Mouse (Mus musculus): ENCODE measurements at regions not wholly inside any gene's neighbourhood (a gene's known extent, or its start where the extent isn't known, plus 50 kb on each side); places are given as distances from the start of the nearest gene placed in this dataset.

DNA sequence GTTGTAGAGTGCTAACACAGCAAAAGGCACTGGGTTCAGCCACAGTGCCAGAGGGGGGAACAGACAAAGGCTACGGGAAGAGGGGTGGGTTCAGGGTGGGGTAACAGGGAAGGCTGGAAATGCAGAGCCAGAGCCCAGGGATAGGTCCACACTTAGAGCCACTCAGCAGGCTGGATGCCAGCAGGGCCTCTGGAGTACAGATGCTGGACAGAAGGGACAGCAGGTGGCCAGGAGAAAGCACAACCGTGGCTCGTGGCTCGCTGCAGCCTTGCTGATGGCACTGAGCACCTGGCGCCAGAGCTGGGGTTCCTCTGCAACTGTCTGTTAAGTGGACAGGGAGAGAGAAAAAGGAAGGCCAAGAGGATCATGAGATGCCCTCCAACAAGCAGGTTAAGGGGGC, 174.2 kb downstream of the Mroh4 start:
- no peak for DNase-seq (ENCODE audit: low spot score in 2 of 2)

DNA sequence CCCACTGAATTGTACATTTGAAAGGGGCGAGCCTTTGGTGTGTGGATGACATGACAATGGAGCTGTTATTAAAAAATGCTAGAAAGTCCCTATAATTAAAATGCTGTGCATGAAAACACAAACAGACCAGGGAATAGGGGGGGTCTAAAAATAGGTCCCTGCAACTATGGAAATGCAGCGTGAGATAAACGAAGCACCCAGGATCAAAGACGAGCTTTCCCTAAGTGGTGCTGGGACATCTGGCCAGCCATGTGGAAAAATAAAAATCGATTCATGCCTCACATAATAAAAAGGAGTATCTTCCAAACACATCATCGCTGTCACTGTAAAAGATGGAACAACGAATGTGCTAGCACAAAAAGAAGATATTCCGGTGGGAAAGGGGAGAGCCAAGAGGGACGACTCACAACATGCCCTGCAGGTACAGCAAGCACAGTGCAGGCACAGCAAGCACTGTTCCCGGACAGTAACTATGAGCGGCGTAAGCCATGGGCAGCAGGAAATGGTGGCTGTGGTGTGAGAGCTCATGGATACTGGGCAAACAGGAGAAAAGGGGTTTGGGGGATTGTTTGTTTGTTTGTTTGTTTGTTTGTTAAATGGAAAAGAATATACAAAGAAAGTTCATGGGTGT, 176.7 kb downstream of the Mroh4 start:
- DNase-seq (ENCODE audit: low spot score in 2 of 2) = peak in 1 of 2 experiments; percentile 59

DNA sequence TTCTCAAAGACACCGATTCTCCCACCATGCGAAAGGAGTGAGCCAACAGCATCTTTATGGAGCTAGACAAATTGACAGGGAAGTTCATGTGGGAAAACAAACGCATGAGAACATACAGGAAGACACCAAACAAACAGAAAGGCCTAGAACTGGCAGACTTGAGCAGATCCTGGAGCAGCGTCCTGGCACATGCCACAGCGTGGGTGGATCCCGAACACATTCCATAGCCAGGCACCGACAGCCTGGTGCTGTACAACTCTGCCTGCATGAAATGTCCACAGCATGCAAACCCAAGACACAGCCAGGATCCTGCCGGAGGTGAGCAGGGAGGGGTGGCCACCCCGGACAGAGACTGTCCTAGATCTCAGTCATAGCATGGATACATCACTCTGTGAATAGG, 177.2 kb downstream of the Mroh4 start:
- DNase-seq (ENCODE audit: low spot score in 2 of 2) = peak; percentile 66 to 74

DNA sequence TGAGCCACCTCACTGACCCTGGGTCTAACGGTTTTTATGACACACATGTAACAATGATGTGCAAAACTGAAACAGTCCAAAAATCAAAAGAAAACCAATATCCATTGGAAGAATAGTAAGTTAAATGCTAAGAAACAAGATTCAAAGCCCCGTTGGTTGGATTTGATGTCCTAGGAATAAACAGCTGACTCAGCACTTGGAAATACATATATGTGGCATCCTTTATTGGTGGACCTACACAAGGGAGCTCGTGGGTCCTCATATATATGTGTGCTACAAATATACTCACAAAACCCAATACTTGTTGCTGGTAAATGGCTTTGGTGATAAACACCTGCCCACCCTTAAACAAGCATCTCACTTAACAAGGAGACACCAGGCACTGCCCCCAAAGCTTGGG, 178.2 kb downstream of the Mroh4 start:
- no peak for DNase-seq (ENCODE audit: low spot score in 2 of 2)

DNA sequence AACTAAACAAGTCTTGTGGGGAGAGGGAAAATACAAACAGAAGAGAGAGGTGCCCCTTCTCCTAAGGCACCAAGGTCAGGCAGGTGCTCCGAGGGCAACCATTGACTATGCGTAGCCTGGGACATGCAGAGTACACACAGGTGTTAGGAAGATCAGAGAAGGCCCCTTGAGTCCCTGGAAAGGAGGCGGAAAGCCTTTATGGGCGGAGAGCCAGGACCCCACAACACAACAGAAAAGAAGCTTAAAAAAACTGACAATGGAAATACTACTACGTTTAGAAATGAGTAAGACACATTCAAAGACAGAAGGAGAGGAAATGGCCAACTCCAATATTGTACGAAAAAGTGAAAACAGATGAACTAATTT, 179.5 kb downstream of the Mroh4 start:
- no peak for DNase-seq (ENCODE audit: low spot score in 2 of 2)

DNA sequence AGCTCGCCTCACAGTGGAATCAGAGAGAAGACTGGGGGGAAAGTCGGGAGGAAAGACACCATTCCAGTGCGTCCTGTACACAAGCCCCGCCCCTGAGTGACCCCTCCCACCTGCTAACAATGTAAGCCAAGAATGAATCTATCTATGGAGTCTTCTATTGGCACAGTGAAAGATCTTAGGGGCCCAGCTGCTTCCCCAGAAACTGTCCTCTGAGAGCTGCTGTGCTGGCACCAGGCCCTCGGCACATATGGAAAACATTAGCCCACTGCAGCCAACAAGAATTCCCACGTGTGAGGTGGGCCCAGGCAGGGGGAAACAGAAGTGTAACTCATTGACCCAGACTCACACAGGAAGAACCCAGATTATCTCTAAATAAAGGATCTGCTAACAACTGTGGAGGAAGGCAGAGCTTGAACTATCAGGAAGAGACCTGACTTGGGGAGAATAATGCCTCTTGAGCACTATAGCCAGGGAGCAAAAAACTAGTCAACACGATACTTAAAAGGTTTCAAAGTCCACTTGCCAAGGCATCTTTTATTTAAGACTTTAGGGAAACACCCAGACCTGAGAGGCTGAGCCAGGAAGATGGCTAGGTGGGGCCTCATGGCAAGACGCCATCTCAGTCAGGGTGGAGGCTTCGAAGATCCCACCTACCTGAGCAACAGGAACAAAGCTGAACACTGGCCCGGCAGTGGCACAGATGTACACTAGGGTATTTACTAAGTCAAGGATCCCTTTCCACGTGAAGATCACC, 180.1 kb downstream of the Mroh4 start:
- no peak for DNase-seq (ENCODE audit: low spot score in 2 of 2)

DNA sequence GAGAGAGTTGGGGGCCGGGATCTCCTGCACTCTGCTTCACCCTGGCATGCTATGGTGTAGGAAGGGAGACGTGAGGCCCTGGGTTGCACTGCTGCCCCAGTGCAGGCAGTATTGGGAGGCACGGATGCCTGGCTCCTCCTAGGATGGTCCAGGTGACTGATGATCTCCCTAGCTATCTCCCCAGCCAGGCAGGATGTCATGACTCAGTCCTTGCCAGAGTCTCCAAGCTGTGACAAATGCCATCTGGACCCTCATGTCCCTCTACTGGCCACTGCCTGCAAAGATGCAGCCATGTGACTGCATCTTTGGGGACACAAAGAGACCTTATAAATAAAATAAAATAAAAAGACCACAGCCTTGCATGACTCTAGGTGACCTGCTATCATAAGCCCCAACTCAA, 181.6 kb downstream of the Mroh4 start:
- no peak for DNase-seq (ENCODE audit: low spot score in 2 of 2)

DNA sequence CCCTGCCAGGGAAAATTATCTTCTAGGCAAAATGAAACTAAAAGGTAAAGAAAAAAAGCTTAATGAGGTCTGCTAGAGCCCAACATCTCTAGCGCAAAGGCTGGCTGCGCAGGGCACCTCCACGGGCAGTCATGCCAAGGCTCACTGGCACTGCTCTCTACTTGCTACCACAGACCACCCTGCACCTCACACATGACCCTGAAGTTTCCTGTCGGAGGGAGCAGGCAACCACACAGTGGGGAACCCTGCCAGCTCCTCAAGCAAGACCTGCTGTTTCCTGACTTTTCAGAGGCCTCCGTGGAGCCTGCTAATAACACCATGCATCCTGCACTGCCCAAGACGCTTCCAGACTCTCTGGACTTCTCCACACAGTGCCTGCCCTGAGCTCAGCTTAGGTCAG, 182.3 kb downstream of the Mroh4 start:
- no peak for DNase-seq (ENCODE audit: low spot score in 2 of 2)

DNA sequence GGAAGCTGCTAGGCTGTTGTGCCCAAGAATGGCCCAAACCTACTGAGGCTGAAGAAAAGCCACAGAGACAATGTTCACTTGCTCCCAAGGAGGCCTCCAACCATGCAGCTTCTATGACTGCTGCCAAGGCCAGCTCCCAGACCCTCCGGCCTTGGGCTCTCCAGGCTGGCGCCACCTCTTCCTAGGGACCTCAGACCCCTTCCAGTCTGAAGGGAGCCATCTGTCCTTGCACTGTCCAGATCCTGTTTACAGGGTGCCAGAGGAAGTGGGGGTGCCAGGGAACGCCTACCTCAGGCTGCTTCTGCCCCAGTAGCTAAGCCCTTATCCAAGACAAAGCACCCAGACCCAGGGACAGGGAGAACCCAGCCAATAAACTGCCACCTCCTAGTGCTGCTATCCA, 183.7 kb downstream of the Mroh4 start:
- no peak for DNase-seq (ENCODE audit: low spot score in 2 of 2)

DNA sequence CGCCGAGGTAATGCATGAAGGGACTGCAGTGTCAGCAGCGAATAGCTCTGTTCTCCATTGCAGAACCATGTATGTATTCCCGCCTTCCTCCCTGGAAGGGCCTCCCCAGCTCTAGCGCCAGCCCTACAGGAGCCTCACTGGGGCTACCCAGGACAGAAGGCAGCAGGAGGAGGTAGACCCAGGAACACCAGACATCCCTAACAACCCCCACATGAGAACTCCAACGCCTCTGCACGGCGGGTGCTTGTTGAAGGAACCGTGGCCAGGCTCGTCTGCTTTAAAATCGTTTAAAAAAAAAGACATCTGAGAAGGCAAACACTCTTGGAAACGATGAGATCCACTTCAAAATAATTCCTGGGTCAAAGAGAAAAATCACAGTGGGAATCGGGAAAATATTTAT, 194.3 kb downstream of the Mroh4 start:
- DNase-seq (ENCODE audit: low spot score in 2 of 2) = no peak

DNA sequence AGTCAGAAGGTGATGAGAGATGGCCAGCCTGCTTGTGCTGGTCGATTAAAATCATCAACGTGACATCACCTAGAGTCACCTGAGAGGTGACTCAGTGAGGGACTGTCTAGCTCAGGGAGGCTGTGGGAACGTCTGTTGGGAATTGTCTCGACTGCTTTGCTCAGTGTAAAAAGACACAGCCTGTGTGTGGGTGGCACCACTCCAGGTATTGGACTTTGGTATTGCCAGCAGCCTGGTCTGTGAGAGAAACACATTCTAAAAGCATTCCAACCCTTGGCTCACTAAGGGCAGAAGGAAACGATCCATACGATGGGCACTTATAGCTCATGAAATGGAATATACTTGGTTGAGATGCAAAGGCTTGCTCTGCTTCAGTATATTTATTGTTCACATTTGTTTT, 209.2 kb downstream of the Mroh4 start:
- DNase-seq (ENCODE audit: low spot score in 2 of 2) = no peak

DNA sequence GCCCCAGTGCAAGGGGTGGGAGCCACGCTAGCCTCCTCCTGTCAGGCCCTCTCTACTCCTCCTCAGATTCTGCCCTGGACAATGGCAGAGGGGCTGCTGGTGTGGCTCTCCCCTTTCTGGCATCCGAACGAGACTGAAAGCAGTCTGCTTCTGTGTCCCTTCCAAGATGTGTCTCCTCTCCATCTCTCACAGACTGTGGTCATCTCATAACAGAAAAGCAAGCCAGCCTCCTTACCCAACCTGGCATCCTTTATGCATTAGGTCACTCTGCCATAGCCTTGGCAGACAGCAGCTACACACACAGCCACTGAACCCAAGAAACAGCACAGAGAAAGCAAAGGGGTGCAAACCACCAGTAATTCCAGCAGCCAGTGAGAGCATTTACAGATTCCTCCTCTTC, 213.2 kb downstream of the Mroh4 start:
- no peak for DNase-seq (ENCODE audit: low spot score in 2 of 2)

DNA sequence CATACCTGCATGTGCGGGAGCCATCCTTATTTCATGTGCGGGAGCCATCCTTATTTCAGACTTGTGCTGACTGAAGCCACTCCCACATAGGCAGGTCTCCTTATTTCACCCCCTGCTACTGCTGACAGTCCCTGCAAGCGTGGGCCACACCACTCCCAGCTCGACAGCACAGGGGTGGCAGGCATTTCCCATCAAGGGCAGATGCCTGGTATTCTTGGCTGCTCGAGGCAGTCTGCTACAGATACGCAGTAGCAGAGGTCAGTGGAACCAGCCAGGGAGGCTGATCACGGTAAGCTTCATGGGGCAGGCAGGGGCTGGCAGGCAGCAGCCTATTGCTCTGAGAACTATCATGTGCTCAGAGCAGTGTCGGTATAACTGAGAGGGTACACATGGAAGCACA, 215.6 kb downstream of the Mroh4 start:
- no peak for DNase-seq (ENCODE audit: low spot score in 2 of 2)

DNA sequence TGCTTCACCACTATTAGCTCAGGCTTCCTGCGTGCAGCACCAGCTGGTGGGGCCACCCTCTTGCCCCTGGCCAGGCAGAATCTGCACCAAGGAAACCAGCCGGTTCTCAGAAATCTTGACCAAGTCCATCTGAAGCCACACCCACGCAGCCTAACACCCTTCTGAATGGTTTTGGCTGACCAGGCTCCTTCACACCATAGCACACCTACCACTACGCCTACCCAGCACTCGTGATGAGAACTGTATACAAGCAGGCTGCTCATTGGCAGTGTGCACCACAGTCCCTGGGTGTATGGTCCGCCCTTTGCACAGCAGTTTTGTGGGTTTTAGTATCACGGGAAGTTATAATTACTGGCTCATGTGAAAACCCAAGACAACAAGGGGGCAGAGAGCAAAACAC, 217.5 kb downstream of the Mroh4 start:
- no peak for DNase-seq (ENCODE audit: low spot score in 2 of 2)

DNA sequence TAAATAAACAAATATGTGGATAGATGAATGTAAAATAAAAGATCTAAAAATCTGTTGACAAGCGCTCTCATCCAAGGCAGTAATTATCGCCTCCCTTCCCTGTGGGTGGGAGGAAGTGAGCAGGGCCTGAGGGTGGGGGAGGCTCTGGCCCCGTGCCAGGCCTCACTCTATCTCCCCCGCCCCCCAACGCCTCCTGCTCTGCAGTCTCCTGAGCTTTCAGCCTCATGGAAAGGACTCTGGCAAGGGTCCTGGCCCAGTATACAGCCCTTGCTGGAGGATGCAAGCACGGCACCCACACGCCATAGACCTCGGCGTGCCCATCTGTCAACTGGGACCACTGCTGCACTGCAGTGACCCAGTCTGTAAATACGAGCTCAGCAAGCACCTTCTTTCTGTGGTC, 222.9 kb downstream of the Mroh4 start:
- peak; percentile 27 to 39 for DNase-seq (ENCODE audit: low spot score in 2 of 2)

DNA sequence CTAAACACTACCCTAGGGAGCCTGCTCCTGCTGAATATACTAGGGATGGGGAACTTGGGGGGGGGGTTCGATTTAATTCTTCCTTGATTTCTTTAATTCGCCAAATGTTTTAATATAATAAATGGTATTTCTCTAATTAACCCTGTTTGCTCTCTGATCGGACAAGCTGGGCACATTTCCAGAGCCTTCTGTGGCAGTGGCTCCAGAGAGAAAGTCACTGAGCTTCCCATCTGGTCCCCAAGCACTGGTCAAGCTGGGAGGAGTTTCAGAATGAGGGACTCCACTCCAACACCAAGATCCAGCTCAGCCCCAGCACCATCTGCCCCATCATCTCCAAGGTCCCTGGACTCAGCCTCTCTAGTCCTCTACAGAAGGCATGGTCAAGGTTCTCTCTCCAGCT, 223.9 kb downstream of the Mroh4 start:
- no peak for DNase-seq (ENCODE audit: low spot score in 2 of 2)

DNA sequence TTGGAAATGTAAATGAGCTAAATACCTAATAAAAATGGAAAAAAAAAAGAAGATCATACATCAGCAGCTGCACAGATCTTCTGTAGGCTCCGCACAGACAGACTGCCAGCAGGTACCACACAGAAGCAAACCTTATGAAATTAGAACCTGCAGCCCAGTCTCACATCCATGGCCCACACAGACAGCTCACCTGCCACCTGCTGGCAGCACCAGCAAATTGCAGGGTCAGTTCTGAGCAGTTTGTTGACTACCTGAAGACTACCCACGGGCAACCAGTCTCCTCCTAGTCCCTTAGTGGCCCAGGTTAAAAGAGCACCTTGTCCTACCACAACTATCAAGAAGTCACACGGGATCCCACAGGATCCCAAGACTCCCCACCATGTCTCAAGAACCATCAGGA, 225.1 kb downstream of the Mroh4 start:
- DNase-seq (ENCODE audit: low spot score in 2 of 2) = no peak

DNA sequence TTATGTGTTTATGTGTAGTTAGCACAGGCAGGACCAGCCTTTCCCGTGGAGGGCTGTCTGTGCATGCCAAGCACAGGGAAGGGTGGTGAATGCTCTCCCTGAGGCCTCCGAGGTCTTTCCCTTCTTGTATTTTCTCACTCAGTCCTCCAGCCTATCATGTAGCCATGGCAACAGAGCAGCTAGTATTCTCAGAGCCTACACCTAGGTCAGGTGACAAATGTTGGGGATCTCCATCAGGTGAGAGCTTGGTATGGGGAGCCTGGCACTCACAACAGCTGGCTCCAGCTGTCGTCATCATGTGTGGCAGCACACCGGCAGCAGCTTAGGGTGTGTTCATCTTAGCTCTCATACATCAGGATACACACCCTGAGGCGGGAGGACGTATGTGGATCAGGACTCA, 231.3 kb downstream of the Mroh4 start:
- no peak for DNase-seq (ENCODE audit: low spot score in 2 of 2)

DNA sequence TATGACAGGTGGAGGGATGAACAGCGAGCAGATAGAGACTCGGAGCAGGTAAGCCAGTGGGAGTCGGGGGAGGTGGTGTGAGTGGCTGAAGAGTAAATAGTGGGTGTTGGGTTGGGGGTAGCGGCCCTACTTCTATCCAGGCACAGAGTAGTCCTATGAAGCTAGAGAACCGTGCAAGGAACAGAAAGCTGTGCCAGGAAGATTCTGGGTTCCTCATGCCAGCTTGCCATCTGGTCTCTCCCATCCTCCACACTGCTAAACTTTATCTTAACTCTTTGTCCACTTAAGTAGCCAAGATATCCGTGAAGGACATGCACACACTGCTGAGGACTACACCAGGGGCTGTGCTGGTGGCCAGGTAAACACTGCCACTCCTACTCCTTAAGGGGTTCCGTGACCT, 234.9 kb downstream of the Mroh4 start:
- no peak for DNase-seq (ENCODE audit: low spot score in 2 of 2)

DNA sequence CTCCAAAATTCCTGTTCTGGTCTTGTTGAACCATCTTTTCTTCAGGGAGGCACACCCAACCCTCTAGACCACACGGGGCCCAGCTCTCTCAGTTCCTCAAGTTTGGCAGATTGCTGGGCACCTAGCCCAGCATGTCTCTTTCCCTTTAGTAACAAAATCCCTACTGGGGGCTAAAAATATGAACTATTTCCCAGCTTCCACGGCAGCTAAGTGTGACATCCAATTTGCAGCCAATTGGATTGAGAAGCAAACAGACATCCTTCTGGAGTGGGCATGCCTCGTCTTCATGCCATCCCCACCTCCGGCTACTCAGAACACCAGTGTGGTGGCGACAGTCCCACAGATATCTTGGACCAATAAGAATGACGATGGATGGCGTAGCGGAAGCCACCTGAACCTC, 240.1 kb downstream of the Mroh4 start:
- DNase-seq (ENCODE audit: low spot score in 2 of 2) = peak in 1 of 2 experiments; percentile 29

DNA sequence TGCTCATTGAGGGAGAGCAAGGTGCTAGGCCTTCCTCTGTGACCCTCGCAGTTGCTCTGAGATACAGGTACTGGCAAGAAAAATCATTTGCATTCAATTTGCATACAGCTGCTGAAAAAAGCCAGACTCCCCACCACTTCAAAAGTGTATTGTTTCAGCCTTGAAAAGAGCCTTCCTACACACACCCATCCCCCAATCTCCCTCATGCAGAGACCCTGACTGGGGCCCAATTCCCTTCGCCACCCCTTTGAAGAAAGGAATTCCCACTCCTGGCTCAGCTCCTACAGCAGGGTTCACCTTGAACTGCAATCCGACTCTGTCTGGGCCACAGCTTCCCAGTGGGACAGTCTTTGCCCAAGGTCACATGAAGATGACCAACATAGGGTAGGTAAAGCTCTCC, 248.6 kb downstream of the Mroh4 start:
- no peak for DNase-seq (ENCODE audit: low spot score in 2 of 2)

DNA sequence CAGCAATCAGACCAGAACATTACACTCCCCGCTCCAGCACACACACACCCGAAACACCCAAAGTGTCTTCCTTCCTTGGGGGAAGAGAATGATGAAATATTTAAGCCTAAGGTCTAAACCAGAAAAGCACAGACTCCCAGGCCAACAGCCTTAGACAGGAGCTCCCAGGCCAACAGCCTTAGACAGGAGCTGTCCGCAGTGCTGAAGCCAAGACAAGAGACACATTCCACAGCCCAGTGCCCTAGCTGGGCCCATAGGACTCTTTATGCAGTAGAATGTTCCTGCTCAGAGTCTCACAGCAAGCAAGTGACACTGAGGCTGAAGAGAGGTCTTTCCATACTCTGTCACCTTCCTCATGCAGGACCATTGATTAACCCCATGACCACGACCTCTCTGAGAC, 253.6 kb downstream of the Mroh4 start:
- no peak for DNase-seq (ENCODE audit: low spot score in 2 of 2)

DNA sequence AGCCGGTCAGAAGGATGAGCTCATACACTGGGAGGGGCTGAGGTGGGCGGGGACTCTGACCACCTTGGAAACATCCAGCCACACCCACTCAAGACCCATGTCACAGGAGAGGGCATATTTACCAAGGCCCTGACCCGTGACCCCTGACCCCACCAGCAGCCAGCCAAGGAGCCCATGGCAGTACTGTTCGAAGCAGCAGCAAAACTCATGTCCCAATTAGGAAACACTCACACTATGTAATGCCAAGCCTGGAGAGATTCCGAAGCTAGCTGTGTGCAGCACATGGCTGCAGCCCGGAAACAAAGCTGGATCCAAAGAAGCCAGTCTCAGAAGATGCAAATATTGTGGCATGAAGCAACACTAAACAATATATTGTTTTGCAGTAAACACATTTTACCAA, 256.8 kb downstream of the Mroh4 start:
- DNase-seq (ENCODE audit: low spot score in 2 of 2) = no peak

Data from layer of hippocampus, postnatal 14 days (tissue).